Mouse (Mus musculus) forebrain, embryonic 10.5 days (tissue): Measurements from ENCODE around the gene Cpt1b. TPM values are rescaled to one million over a fixed set of nuclear protein-coding genes. Genes with fewer than 3 reads are reported as not detected.
"Not testable (repeated sequence)": the region's sequence is repeated elsewhere in the genome, so short reads cannot be mapped to it uniquely, and the experiment has no call there.

ENCODE experiments used
- DNase-seq: peaks from one replicate; pipeline ENCODE4 v3.0.0-alpha.2; 2017; ENCODE audit warnings: low spot score; ENCODE audit errors: extremely low spot score
- H3K27ac ChIP-seq: fragments of 300-500 bp; sonication (generic); 2 replicates; pipeline ENCODE4 v1.5.1; 2016; ENCODE audit warnings: mild to moderate bottlenecking
- H3K27me3 ChIP-seq: fragments of 300-500 bp; sonication (generic); 2 replicates; pipeline ENCODE4 v1.6.1; 2016; ENCODE audit warnings: mild to moderate bottlenecking; ENCODE audit not compliant: poor library complexity, severe bottlenecking
- H3K36me3 ChIP-seq: fragments of 300-500 bp; sonication (generic); replicated peaks from 2 replicates; pipeline ENCODE4 v1.6.1; 2016; ENCODE audit warnings: mild to moderate bottlenecking, moderate library complexity
- H3K4me1 ChIP-seq: fragments of 300-500 bp; sonication (generic); 2 replicates; pipeline ENCODE4 v1.6.1; 2016
- H3K4me3 ChIP-seq: fragments of 300-500 bp; sonication (generic); 2 replicates; pipeline ENCODE4 v1.5.1; 2016; ENCODE audit warnings: mild to moderate bottlenecking, moderate library complexity
- H3K9me3 ChIP-seq: fragments of 300-500 bp; sonication (generic); 2 replicates; pipeline ENCODE4 v1.6.1; 2016; ENCODE audit warnings: mild to moderate bottlenecking, moderate library complexity
- WGBS: fragments of 180-500 bp; shearing (Covaris S2); methylation state at CpG from one replicate; pipeline ENCODE4 v1.1.7; 2016; 5-methylcytosine and 5-hydroxymethylcytosine counted together
- polyA plus RNA-seq: library from polyadenylated mRNA; unstranded; fragments of >200 nt; fragmentation: Nextera tagmentation; extraction: Ambion mirVana; gene quantifications from 2 replicates; pipeline ENCODE4 v1.2.1, GENCODE M21; 2016

Gene Cpt1b
- polyA plus RNA-seq, 1 experiment from 2014 or later, result 0.67 TPM

- WGBS, result 95% methylated on average over 15 of the region's 15 CpGs
Measured at GRCm38 (mm10) chr15:89458942-89459341, 33.3 kb upstream of the Cpt1b start.

DNA sequence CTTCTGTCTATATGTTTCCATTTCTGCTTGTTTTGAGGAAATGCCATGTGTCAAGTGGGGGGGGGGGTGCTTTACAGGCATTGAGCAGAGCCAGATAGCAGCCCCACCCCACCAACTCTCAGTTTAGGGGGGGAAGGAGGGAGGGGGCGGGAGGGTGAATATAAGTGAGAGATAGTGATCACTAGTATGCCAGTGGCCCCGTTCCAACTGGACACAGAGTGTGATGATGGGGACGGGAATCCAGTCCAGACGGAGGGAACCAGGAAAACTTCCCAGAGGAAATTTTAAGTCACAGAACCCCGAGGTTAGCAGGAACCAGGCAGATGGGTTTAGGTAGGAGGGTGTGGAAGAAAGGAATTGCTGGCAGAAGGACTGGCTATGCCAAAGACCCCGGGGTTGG is 30.0 kb upstream of the Cpt1b start:
- H3K27ac ChIP-seq, result no peak overlapping the region
- H3K27me3 ChIP-seq, result peaks cover 56% of the 10 kb centered on the region
- H3K36me3 ChIP-seq, result peaks cover 45% of the 10 kb centered on the region
- peaks cover 27% of the 10 kb centered on the region for H3K4me1 ChIP-seq
- 82% methylated on average over 6 of the region's 6 CpGs for WGBS
- H3K9me3 ChIP-seq, result no peaks in the 10 kb centered on the region
- peak overlapping the region; percentile 84; the same call in 1 of the 2 replicates for H3K4me3 ChIP-seq
- no peak for DNase-seq

More at GRCm38 (mm10) chr15:89458942-89459341, 33.3 kb upstream of the Cpt1b start:
- Histone ChIP-seq H3K36me3 (peaks cover 67% of the 10 kb centered on the region), H3K27ac (no peak overlapping the region), H3K4me3 (no peak overlapping the region), H3K9me3 (no peaks in the 10 kb centered on the region), H3K4me1 (peaks cover 20% of the 10 kb centered on the region), H3K27me3 (peaks cover 31% of the 10 kb centered on the region)
- DNase-seq, result no peak

GRCm38 (mm10) chr15:89454857-89455256 is 29.2 kb upstream of the Cpt1b start:
- no peak for DNase-seq
- WGBS, result 15% methylated on average over 4 of the region's 6 CpGs
- peaks cover 37% of the 10 kb centered on the region for H3K36me3 ChIP-seq

DNA sequence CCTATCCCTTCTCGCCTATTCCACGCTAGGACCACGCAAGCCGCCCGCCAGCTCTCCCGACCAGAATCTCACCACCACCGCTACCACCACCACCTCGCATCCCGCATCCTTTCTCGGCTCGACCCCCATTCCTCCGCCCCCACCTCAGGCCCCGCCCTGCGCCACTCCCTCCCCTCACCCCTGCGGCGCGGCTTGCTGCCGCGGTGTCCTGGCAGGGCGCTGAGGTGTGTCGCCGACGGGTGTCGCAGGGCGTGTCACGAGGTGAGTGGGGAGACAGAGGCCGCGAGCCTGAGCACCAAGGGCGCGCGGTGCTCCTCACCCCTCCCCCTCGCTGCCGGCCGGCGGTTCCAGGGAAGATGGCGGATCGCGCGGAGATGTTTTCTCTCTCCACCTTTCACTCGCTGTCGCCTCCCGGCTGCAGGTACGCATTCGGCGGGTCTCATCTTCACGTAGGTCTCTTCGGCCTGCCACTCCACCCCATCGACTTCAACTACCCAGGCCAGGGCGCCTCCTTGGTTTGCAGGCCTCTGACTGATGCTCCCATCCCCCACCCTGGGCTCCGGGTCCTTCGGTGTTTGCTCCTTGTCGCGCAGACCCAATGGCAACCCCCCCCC is 28.3 kb upstream of the Cpt1b start, which contains the start of gene Mapk8ip2:
Gene Mapk8ip2 (plus strand): TSS at position 49 of the 614 bp plus-strand sequence.
- peaks cover 28% of the 10 kb centered on the region for H3K36me3 ChIP-seq
- peak within 1 kb of the TSS; percentile 84 for H3K4me3 ChIP-seq
- H3K9me3 ChIP-seq, result no peaks in the 10 kb centered on the region
- peak within 1 kb of the TSS; percentile 89 for H3K27ac ChIP-seq
- peak; percentile 55 for DNase-seq
- H3K4me1 ChIP-seq, result peaks cover 27% of the 10 kb centered on the region
- peaks cover 56% of the 10 kb centered on the region for H3K27me3 ChIP-seq
- under 1% methylated on average over 53 of the region's 53 CpGs for WGBS

More at GRCm38 (mm10) chr15:89454857-89455256, 29.2 kb upstream of the Cpt1b start:
- peaks cover 56% of the 10 kb centered on the region for H3K27me3 ChIP-seq
- peak overlapping the region; percentile 84 for H3K4me3 ChIP-seq
- H3K9me3 ChIP-seq, result no peaks in the 10 kb centered on the region
- H3K4me1 ChIP-seq, result peaks cover 27% of the 10 kb centered on the region
- H3K27ac ChIP-seq, result peak overlapping the region; percentile 89

GRCm38 (mm10) chr15:89452906-89453864 is 27.5 kb upstream of the Cpt1b start:
- Histone ChIP-seq H3K27ac (peak overlapping the region; percentile 89), H3K4me1 (peaks cover 27% of the 10 kb centered on the region), H3K36me3 (peaks cover 20% of the 10 kb centered on the region), H3K4me3 (peak overlapping the region; percentile 84), H3K9me3 (no peaks in the 10 kb centered on the region), H3K27me3 (peaks cover 56% of the 10 kb centered on the region)
- 4% methylated on average over 24 of the region's 24 CpGs for WGBS
- peak; percentile 55 for DNase-seq

GRCm38 (mm10) chr15:89442486-89443070 is 16.9 kb upstream of the Cpt1b start:
- Histone ChIP-seq H3K4me1 (no peaks in the 10 kb centered on the region), H3K36me3 (no peaks in the 10 kb centered on the region), H3K4me3 (no peak overlapping the region), H3K27ac (no peak overlapping the region), H3K9me3 (no peaks in the 10 kb centered on the region), H3K27me3 (no peaks in the 10 kb centered on the region)
- WGBS, result 47% methylated on average over 8 of the region's 8 CpGs
- DNase-seq, result no peak

- H3K36me3 ChIP-seq, result no peaks in the 10 kb centered on the region
- peaks cover 3% of the 10 kb centered on the region for H3K4me1 ChIP-seq
- DNase-seq, result no peak
- no peaks in the 10 kb centered on the region for H3K27me3 ChIP-seq
- H3K27ac ChIP-seq, result no peak overlapping the region
- WGBS, result 84% methylated on average over 5 of the region's 5 CpGs
- H3K4me3 ChIP-seq, result no peak overlapping the region
- no peaks in the 10 kb centered on the region for H3K9me3 ChIP-seq
Measured at GRCm38 (mm10) chr15:89435878-89436277, 10.2 kb upstream of the Cpt1b start.

GRCm38 (mm10) chr15:89434136-89434535 is 8.5 kb upstream of the Cpt1b start:
- 73% methylated on average over 3 of the region's 3 CpGs for WGBS
- H3K27me3 ChIP-seq, result no peaks in the 10 kb centered on the region
- H3K9me3 ChIP-seq, result no peaks in the 10 kb centered on the region

DNA sequence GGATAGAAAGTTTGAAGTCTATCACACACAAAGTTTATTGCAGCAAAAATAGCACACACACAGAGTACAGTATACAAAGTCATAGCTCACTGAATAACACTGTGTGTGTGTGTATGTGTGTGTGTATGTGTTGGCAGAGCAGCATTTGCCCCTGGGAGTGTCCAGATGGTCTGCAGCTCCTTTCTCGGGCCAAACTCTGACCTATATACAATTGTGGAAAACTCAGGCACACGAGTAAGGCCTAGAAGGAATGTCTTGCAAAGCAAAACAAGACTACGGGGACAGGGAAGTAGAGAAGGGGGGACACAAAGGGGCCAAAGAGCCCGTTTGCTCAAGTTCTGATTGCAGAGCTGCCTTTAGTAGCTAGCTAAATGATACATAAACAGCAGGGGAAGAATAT is 7.3 kb upstream of the Cpt1b start:
- H3K4me1 ChIP-seq, result peaks cover 24% of the 10 kb centered on the region
- WGBS, result 88% methylated on average over 4 of the region's 4 CpGs
- H3K36me3 ChIP-seq, result peaks cover 4% of the 10 kb centered on the region
- no peak overlapping the region for H3K4me3 ChIP-seq
- no peak for DNase-seq
- H3K27me3 ChIP-seq, result no peaks in the 10 kb centered on the region
- H3K9me3 ChIP-seq, result no peaks in the 10 kb centered on the region
- H3K27ac ChIP-seq, result no peak overlapping the region

More at GRCm38 (mm10) chr15:89434136-89434535, 8.5 kb upstream of the Cpt1b start:
- no peak for DNase-seq
- Histone ChIP-seq H3K4me1 (peaks cover 13% of the 10 kb centered on the region), H3K4me3 (no peak overlapping the region), H3K27ac (no peak overlapping the region), H3K36me3 (no peaks in the 10 kb centered on the region)

DNA sequence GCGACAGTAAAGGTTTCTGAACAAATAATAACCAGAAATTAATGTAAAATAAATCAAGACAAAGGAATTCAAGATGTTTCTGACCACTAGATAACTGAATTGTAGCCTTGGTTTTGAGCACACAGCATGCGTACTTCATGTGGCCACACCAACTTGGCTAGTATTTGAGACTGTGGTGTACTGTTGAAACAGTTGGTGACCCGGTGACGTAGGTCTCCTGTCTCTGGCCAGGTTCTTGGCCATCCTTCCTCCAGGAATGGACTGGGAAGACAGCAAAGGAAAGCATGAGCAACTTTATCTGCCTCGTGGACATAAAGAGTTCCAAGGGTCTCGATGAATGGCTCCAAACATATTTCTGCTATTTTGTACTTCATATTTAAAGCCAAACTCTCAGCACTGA is 6.1 kb upstream of the Cpt1b start:
- peaks cover 16% of the 10 kb centered on the region for H3K36me3 ChIP-seq
- WGBS, result 95% methylated on average over 6 of the region's 6 CpGs
- no peaks in the 10 kb centered on the region for H3K9me3 ChIP-seq
- peaks cover 25% of the 10 kb centered on the region for H3K4me1 ChIP-seq
- H3K27me3 ChIP-seq, result no peaks in the 10 kb centered on the region
- no peak overlapping the region for H3K4me3 ChIP-seq
- no peak overlapping the region for H3K27ac ChIP-seq
- no peak for DNase-seq

GRCm38 (mm10) chr15:89431271-89431670 is 5.6 kb upstream of the Cpt1b start:
- peaks cover 21% of the 10 kb centered on the region for H3K36me3 ChIP-seq
- no peaks in the 10 kb centered on the region for H3K27me3 ChIP-seq
- no peak for DNase-seq
- H3K4me3 ChIP-seq, result no peak overlapping the region
- H3K27ac ChIP-seq, result no peak overlapping the region
- 94% methylated on average over 3 of the region's 3 CpGs for WGBS
- H3K9me3 ChIP-seq, result no peaks in the 10 kb centered on the region
- H3K4me1 ChIP-seq, result peaks cover 26% of the 10 kb centered on the region

GRCm38 (mm10) chr15:89430771-89431170 is 5.1 kb upstream of the Cpt1b start:
- not testable (repeated sequence) for H3K4me3 ChIP-seq, DNase-seq, H3K27me3 ChIP-seq, H3K27ac ChIP-seq, H3K9me3 ChIP-seq
- peaks cover 26% of the 10 kb centered on the region for H3K36me3 ChIP-seq
- WGBS, result 88% methylated on average over 9 of the region's 9 CpGs
- peaks cover 31% of the 10 kb centered on the region for H3K4me1 ChIP-seq
